Mouse (Mus musculus) spleen, embryonic (tissue): ENCODE results near the gene Pdzk1ip1.

ENCODE experiments used
- CTCF ChIA-PET: fragments of 350-600 bp; sonication (Branson Sonifier 250); formaldehyde crosslinking; loops from one replicate; lab custom pipeline; 2022; lab: Charles Lee

The Pdzk1ip1 gene

DNA sequence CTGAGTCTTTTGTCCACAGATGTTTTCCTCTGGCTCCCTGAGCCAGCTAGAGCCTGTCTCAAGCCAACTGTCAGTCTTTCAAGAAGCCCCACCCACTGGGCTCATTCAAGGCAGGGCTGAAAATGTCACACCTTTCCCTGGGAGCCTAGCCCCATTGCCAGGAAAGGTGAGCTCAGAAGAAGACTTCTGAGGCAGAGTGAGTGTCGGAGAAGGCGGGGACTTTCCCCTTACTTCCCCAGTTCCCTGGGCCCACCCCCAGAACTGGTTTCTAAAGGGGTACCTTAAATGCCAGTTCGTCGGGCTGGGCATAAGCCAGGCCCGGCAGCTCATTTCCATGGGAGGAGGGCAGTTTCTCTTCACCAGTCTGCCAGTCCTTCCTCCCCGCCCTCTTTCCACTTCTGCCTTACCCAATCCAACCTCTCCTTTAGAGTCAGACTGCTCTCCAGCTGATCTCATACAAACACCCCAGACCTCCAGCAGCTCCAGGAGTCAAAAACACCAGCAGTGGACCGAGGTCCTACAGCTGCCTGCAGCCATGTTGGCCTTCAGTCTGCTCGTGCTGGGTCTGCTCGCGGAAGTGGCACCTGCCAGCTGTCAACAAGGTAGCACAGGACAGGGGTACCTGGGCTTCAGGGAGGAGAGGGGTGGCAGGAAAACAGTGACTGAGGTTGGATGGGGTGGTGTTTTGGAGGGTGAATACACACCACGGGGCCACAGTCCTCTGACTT, at the start of gene Pdzk1ip1:
Gene Pdzk1ip1, plus strand, starts transcription at position 98 of the 728 bp plus-strand sequence.
- CTCF ChIA-PET: no interaction called here

DNA sequence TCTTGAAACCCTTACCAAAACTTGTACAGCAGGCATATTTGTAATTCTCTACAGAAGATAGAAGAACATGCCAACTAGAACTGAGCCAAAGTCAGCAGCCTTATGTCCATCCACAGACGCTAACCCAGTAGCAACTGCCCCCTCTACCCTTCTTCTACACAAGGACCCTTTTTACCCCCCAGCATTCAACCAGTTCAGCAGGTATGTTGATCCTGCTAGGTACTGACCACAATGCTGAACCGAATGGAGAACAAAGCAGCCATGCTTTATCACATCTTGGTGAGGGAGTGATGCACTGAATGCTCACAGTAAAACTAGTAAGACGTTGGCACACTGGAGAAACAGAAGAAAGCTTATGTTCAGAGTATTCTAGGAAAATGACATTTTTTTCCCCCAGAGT, 42.9 kb upstream of the Pdzk1ip1 start:
- CTCF ChIA-PET: no interaction called here

DNA sequence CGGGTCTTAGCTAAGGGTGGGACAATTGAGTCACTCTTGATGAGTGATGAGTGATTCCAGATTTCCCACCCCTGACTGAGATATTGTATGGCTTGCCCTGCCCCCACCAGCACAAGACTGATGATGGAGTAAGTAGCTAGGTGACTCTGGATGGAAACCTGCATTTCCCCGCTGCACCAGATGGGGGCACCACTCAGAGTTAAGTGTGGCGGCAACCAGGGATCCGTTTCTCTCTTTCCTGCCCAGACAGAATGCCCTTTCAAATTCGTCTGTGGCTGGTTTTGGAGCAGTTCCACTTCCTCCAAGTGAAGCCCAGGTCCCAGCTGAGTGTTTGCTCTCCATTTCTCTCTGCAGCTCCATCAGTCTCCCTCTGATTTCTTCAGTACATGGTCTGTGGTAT, 40.8 kb upstream of the Pdzk1ip1 start:
- CTCF ChIA-PET: interaction anchor here (0.6 kb wide), 1 partner anchor 609 kb away, joined by 3 read pairs; no protein-coding TSS in a partner anchor

DNA sequence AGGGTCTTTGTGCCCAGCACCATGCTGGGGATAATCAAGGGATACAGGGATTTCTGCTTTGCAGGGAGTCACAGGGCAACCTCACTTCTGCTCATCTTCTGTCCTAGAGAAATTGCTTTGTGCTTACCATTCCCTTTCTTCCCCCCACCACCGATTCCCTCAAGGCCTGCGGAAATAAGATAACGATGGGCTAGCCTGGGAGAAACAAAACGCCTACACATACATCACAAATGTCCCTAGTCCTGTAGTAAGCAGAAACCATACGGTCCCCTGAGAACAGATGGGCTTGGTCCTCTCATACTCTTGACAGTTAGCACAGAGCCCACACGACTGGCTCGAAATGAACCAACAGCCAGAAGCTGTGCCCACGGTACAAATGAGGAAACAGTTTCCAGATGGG, 40.3 kb upstream of the Pdzk1ip1 start:
- CTCF ChIA-PET: no interaction called here

DNA sequence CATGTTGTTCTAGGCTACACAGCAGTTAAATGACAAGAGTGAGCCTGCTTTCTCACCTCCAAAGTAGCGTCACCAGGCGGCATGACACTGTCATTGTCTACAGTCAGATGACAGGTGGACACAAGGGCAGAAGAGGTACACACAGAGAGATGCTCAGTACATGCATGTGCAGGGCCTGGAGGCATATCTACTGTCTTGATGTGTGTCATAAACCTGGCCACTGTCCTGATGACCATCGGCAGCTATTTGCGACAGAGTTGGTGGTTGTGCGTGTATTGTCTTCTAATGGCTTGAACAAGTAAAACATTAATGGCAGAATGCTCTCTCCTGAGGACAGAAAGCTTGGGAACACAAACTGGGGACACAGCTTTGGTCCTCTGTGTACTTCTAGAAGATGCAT, 37.3 kb upstream of the Pdzk1ip1 start:
- CTCF ChIA-PET: no interaction called here

DNA sequence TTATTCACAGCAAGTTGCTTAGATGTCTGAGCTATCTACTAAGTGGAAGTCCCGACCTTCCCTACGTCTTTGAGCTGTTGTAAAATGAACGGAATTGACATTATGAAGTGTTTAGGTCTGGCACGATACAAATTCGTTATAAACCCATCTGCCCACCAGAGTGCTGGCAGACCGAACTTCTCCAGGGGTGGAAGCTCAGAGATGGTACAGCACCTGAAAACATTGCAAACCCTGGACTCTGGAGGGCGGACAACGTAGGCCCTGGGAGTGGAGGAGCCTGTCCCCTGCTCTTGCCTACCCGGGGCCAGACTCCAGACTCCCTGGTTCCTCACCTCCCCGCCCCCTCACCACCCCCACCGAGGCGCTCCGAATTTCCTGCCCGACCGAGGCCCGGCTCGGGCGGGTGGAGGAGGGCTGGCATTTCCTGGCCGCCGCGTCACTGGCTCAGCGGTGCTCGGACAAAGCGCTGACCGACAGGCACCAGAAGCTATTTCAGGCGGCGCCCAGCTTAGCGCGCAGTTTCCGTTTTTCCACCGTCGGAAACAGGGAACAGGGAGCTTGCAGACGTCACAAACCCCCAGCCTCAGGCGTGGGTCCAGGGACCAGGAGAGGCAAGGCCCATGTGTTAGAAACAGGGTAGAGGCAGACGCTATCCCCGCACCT, 36.0 kb upstream of the Pdzk1ip1 start:
- CTCF ChIA-PET: interaction anchor here (0.5 kb wide), 1 partner anchor 143 kb away, joined by 3 read pairs; no protein-coding TSS in a partner anchor

DNA sequence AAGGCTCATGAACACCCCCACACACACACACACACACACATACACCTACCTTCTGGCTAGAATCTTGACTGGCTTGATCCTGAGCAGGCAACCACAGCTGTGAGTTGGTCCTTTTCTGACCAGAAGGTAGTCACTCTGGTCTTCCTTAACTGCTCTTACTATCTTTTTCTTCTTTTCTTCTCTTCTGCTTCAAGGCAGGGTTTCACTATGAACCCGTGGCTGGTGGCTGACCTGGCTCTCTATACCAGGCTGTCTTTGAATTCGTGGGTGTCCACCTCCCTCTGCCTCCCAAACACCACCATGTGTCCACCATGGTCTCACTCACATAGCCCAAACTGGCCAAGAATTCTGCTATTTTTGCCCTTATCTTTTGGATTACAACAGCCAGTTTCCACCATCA, 33.5 kb upstream of the Pdzk1ip1 start:
- CTCF ChIA-PET: no interaction called here

DNA sequence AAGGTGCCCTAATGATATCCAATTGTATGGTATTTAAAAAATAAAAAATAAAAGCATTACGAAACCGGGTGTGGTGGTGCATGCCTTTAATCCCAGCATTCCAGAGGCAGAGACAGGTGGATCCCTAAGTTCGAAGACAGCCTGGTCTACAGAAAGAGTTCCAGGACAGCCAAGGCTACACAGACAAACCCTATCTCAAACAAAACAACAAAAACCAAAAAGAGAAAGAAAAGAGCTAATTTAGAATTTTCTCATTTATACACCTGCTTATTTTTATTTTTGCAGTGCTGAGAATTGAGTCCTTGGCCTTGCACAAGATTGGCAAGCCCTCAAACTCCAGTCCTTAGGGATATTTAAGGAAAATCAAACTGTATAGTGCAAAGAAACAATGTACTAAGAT, 32.8 kb upstream of the Pdzk1ip1 start:
- CTCF ChIA-PET: no interaction called here

DNA sequence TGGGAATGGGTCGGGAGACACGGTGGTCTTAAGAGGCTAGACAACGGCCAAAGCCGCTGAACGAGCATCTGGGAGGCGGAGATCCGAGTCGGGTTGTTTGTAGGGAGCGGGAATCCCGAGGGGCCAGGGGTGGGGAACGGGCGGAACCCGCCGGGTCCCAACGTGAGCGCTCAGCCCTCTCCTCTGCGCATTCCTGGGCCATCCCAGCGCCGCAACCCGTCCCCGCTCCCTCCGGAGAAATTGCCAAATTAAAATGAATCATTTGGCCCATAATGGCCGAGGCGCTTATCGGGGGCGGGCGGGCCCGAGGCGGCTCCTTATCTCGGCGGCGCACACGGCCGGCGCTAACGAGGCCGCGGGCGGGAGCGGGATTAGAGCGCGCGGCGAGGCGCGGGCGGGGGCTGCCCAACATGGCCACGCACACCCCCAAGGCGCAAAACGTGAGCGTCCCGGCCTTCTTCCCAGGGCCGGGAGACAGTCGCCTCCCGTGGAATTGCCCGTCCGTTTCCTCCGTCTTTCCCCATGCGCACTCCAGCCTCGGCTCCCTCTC, 32.1 kb upstream of the Pdzk1ip1 start, which contains the start of gene Tal1:
Gene Tal1, plus strand, starts transcription at position 56 of the 550 bp plus-strand sequence.
- CTCF ChIA-PET: no interaction called here

DNA sequence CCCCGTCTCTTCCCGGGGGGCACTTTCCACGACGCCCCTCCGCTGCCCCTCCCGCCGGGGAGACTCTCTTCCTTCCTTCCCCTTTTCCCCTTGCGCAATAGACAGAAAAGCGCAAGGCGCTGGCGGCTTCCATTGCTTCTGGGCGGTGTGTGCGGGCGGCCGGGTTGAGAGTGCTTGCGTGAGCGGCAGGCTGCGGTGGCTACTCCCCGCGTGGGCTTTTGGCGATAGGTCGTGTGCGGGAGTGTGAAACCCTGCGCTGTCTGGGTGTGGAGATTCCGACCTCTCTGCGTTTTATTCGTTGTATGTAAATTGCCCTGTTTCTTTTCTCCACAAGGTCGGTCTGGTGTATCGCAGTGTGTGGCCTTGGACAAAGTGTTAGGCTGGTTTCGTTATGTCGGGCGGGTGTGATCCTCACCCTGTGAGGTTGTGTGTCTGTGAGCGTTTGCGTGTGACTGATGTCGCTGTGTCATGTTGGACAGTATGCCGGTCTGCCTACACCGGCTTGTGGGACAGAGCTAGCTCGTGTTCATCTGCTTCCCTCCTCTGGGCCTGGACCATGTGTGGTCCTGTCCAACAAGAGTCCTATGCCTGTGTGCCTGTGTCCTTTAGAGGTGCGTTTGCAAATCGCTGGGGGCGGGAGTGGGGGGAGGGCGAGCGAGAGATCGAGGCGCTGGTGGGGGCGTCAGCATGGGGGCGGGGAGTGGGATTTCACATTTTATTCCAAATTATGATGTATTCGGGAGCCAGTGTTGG, 31.4 kb upstream of the Pdzk1ip1 start:
- CTCF ChIA-PET: no interaction called here

DNA sequence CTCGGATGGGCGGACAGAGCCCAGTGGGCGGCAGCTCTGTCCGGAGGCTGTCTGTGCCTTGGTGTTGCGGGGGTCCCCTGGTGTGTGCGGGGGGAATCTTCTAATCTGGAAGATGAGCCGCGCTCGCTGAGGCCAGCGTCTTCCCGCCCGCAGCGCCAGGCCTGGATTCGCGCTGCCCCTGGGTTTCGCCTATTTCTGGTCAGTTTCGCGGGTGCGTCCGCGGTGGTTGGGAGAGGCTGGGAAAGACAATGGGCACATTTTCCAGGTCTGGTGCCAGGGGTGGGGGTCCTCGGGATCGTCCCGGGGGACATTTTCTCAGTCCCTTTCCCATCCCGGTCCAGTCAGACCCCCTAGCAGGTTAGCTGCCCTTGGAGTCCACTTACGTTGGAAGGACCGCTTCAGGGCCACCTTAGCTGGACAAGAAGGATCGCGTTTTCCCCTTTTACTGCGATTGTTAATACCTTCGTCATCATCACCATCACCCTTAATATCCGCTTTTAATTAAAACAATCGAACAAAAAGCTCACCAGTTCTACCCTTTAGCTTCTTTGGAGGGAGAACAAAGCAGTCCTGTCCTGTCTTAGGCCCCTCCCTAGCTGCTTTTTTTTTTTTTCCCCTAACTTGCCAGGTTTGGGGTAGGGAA, 30.7 kb upstream of the Pdzk1ip1 start:
- CTCF ChIA-PET: no interaction called here

DNA sequence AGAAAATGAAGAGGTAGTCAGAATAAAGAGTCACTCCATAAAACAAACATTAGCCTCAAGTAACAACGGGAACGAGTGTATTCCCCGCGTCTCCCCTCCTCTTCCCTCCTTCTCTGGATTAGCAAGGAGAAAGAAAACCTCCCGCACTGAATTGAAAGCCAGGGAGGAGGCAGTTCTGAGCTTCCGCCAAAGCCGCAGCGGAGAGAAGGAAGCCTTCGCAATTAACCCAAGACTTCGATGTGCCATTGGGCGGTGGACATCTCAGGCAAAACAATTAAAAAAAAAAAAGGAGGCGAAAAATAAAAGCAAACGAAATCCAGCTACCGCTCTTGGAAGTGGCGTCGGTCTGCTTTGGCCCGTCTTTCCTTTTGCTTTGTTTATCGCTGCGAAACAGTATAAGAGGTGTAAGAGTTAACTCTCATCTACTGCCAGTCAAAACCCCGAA, 30.2 kb upstream of the Pdzk1ip1 start:
- CTCF ChIA-PET: no interaction called here

DNA sequence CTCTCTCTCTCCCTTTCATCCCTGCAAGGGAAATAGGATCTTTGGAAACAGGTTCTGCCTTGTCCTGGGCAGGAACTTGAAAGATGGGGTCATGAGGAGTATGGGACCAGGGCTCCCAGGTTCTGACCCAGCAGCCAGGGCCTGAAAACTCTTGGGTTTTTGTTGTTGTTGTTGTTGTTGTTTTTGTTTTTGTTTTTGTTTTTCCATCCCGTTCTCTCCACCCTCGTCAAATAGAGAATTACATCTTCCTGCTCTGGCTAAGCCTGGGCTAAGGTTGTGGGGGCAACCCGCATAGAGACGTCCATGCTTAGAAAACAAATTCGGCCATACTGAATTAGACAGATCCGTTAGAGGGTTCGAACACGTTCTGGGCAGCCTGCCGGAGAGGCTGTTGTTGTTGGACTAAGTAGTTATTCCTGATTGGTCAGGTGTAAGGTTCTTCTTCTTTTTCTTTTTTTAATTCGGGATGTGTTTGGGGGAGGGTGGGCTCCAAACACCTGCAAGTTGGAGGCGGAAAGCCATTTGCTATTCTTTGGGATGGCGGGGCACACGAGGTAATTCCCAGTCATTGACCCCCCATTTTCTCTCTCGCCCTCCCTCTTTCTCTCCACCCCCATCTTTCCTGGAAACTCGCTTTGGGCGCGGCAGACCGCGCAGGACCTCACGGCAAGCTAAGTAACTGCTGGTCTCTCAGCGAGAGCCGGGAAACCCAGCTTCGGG, 29.5 kb upstream of the Pdzk1ip1 start:
- CTCF ChIA-PET: interaction anchor here (0.6 kb wide), 1 partner anchor 334 kb away, joined by 3 read pairs; no protein-coding TSS in a partner anchor

DNA sequence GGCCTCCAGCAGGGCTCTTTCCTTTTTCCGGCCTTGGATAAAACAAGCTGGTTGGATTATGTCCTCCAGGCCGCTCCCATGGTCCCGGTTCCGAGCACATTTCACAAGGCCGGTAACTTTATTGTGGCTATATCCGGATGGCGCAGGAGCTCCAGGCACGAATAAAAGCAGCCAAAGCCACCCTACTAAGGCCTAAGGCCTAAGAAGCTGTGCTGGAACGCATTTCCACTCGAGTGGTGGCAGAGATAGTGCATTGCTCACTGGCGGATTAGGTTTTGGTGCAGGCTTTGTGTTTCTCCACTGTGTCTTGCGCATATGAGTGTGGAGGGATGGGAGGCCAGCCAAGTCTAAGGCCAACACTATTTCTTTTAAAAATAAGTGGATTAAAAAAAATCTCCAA, 28.6 kb upstream of the Pdzk1ip1 start:
- CTCF ChIA-PET: interaction anchor here (0.6 kb wide), 2 partner anchors 42 to 333 kb away, joined by 3 to 6 read pairs; no protein-coding TSS in a partner anchor

DNA sequence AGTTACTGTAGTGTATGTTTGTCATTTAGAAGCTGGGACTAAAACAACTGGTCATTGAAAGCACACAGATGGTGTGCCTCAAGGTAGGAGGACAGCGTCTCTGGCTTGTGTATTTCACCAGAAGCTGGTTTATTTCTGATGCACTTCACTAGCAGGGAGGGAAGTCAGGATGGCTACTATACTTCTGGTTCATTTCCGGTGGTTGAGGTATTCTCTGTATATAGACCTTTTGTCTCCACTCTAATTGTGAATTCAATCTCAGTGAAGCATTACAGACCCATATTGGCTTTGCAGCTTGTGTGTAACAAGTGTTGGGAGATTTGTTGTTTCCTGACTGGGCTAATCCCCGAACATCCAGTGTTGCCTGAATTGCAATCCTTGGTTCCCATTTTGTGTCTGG, 27.8 kb upstream of the Pdzk1ip1 start:
- CTCF ChIA-PET: no interaction called here

DNA sequence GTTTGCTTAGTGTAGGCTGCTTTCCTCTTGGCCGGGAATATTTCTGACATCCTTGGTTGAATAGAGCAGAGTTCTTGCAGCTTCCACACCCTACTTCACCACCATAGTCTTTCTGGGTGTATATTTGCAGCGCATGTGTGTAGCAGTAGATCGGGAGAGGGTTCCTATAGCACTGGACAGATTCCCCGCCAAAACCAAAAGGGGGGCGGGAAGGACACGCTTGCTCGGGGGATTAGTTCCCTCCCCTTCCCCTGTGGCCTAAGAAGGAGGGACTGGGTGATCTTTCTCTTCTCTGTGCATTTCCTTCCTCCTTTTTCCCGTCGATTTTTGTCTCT, 26.0 kb upstream of the Pdzk1ip1 start:
- CTCF ChIA-PET: no interaction called here

DNA sequence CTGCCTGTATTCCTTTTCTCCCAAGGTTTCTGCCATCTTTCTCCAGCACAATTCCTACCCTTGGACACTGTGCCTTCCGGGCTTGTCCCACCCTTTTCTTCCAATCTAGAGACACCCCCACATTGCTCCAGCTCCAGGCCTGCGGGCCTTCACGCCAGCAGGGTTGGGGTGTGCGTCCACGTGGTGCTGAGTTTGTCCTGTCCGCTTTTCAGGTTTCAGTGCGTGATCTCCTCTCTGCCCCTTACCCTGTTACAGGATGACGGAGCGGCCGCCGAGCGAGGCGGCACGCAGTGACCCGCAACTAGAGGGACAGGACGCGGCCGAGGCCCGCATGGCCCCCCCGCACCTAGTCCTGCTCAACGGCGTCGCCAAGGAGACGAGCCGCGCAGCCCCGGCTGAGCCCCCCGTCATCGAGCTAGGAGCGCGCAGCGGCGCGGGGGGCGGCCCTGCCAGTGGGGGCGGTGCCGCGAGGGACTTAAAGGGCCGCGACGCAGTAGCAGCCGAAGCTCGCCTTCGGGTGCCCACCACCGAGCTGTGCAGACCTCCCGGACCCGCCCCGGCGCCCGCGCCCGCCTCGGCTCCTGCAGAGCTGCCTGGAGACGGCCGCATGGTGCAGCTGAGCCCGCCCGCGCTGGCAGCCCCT, 25.5 kb upstream of the Pdzk1ip1 start:
- CTCF ChIA-PET: no interaction called here

DNA sequence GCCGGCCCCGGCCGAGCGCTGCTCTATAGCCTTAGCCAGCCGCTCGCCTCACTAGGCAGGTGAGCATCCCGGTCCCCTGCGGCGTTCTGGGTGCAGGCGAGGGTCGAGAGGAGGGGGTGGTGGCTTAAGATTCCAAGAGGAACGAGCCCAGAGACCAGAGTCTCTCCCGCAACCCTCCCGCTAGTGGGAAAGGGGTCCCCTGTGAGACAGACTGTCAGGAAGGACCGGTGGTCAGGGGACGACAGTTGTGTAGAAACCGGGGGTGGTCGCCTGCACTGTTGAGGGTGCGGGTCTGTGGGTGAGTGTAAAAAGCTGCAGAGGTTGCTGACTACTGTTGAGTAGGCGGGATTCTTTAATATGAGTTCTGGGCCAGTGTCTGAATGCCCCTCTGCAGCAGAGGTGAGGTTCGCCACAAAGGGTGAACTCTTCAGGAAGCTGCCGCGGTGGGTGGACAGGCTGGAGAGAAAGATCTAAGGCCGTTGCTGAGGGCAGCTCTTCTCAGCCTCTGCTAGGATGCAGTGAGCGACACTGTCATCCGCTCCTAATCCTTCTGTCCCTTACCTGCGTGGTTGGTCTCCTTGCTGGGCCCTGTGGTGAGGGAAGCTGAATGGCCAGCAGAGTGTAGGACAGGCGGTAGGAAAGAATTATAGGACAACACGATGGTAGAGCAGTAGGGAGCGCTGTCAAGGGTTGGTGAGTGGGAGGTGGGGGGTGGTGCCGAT, 24.8 kb upstream of the Pdzk1ip1 start:
- CTCF ChIA-PET: no interaction called here

DNA sequence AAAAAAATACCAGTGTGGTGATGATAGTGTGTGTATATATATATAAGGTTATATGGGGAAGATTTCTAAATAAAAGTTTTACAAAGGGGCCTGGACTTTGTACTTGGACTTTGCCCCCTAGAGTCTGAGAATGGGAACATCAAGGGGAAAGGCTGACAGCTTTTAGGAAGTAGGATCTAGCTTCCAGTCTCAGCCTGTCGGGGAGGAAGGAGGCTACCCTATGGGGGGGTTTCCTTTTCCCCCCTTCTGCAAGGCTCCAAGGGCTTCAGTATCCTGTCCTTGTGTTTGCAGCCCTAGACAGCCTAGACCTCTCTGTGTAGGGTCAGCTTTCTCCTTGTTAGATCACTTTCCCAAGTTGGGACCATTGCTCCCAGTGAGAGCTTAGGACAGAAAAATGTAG, 16.8 kb upstream of the Pdzk1ip1 start:
- CTCF ChIA-PET: interaction anchor here (0.6 kb wide), 1 partner anchor 636 kb away, joined by 3 read pairs; no protein-coding TSS in a partner anchor
